Mouse (Mus musculus): ENCODE data around the gene Pear1. TPM values are rescaled to one million over a fixed set of nuclear protein-coding genes. Genes with fewer than 3 reads are reported as not detected.

Gene Pear1
- polyA plus RNA-seq, 1 experiment, result 19.8 TPM

DNA sequence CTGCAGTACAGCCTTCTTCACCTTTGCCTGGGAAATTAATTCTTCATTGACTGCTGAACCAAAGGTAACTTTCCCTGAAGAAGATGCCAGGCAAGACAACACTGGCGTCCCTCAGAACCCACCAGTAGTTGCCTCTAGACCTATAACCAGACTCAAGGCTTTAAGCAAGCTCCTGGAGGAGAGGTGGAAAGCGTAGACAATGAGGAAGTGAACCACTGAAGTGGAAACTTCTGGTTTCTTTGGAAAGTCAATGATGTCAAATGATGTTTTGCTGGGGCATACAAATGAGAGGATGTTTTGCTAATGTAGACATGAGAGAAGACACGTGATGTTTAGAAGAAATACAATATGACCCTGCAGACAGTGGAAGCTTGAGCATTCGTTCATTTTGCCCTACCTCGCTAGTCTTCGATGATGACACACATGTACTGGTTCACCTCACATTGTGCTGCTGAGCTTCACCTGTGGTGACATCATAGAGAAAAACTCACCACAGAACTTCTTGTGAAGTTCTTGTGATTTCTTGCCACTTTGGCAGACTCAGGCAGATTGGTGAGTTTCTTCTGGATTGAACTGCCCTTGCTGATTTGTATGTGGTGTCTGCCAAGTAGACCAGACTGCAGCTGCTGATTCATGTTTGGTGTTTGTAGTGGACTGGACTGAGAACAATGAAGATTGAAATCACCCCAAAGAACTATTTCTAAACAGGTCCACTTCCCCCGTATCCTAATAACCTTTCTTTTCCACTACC, 8.2 kb upstream of the Pear1 start:
- no peaks in the 10 kb centered on the region; the same call in 1 of the 2 replicates for H3K4me1 ChIP-seq (replicated peaks; ENCODE audit: control insufficient read depth, insufficient read depth, low read length)
- H3K4me3 ChIP-seq (ENCODE audit: control insufficient read depth, insufficient read depth, low read length), result no peak overlapping the region
- H3K36me3 ChIP-seq (ENCODE audit: control insufficient read depth, insufficient read depth, low read length), result no peaks in the 10 kb centered on the region
- WGBS, result 91% methylated on average over 7 of the region's 7 CpGs
- TF ChIP-seq POLR2A (IDR thresholded peaks at IDR 0.05; ENCODE audit: control insufficient read depth, extremely low read depth, insufficient read depth, low read length, poor library complexity) (no peak), CTCF (IDR thresholded peaks at IDR 0.05; ENCODE audit: borderline replicate concordance, control insufficient read depth, extremely low read depth, insufficient read depth, low read length, poor library complexity) (no peak)
- no peak for DNase-seq
- H3K27ac ChIP-seq (ENCODE audit: control insufficient read depth, insufficient read depth, low read length), result no peak overlapping the region
- no peaks in the 10 kb centered on the region for H3K27me3 ChIP-seq (ENCODE audit: control insufficient read depth, insufficient read depth, low read length)

DNA sequence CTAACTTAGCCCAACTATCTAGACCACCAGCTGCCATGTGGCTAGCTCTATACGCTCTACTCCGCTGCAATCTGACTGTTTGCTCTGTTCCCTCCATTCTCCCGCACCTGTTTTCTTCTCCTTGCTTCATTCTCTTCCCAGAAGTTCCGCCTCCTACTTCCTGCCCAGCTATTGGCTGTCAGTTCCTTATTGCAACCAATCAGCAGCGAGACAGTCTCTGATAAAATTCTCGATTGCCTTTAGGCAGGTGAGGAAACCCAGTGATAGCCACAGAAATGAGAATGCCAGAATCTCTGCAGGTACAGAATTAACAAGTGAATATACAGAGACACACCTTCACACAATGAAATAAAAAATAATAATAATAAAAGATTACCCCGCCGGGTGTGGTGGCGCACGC, 4.9 kb upstream of the Pear1 start:
- H3K4me3 ChIP-seq (ENCODE audit: control insufficient read depth, insufficient read depth, low read length), result no peak overlapping the region
- H3K27ac ChIP-seq (ENCODE audit: control insufficient read depth, insufficient read depth, low read length), result no peak overlapping the region
- TF ChIP-seq POLR2A (IDR thresholded peaks at IDR 0.05; ENCODE audit: control insufficient read depth, extremely low read depth, insufficient read depth, low read length, poor library complexity), result no peak
- no peak for TF ChIP-seq CTCF (IDR thresholded peaks at IDR 0.05; ENCODE audit: borderline replicate concordance, control insufficient read depth, extremely low read depth, insufficient read depth, low read length, poor library complexity)
- no peaks in the 10 kb centered on the region; the same call in 1 of the 2 replicates for H3K27me3 ChIP-seq (ENCODE audit: control insufficient read depth, insufficient read depth, low read length)
- H3K36me3 ChIP-seq (ENCODE audit: control insufficient read depth, insufficient read depth, low read length), result no peaks in the 10 kb centered on the region
- no peaks in the 10 kb centered on the region; the same call in 1 of the 2 replicates for H3K4me1 ChIP-seq (replicated peaks; ENCODE audit: control insufficient read depth, insufficient read depth, low read length)
- 53% methylated on average over 10 of the region's 10 CpGs for WGBS
- no peak for DNase-seq

- Histone ChIP-seq H3K4me3 (ENCODE audit: control insufficient read depth, insufficient read depth, low read length) (no peak overlapping the region), H3K4me1 (replicated peaks; ENCODE audit: control insufficient read depth, insufficient read depth, low read length) (no peaks in the 10 kb centered on the region; the same call in 1 of the 2 replicates), H3K36me3 (ENCODE audit: control insufficient read depth, insufficient read depth, low read length) (no peaks in the 10 kb centered on the region), H3K27ac (ENCODE audit: control insufficient read depth, insufficient read depth, low read length) (no peak overlapping the region), H3K27me3 (ENCODE audit: control insufficient read depth, insufficient read depth, low read length) (no peaks in the 10 kb centered on the region; the same call in 1 of the 2 replicates)
- no peak for TF ChIP-seq CTCF (IDR thresholded peaks at IDR 0.05; ENCODE audit: borderline replicate concordance, control insufficient read depth, extremely low read depth, insufficient read depth, low read length, poor library complexity)
- TF ChIP-seq POLR2A (IDR thresholded peaks at IDR 0.05; ENCODE audit: control insufficient read depth, extremely low read depth, insufficient read depth, low read length, poor library complexity), result no peak
- WGBS, result 13% methylated on average over 4 of the region's 4 CpGs
- DNase-seq, result no peak
These were observed 4.3 kb upstream of the Pear1 start for GRCm38 (mm10) chr3:87828435-87828834.

GRCm38 (mm10) chr3:87818226-87818625, 5.9 kb downstream of the Pear1 start:
- Histone ChIP-seq H3K4me1 (replicated peaks; ENCODE audit: control insufficient read depth, insufficient read depth, low read length) (no peaks in the 10 kb centered on the region; the same call in 1 of the 2 replicates), H3K27me3 (ENCODE audit: control insufficient read depth, insufficient read depth, low read length) (no peaks in the 10 kb centered on the region; the same call in 1 of the 2 replicates), H3K36me3 (ENCODE audit: control insufficient read depth, insufficient read depth, low read length) (no peaks in the 10 kb centered on the region), H3K27ac (ENCODE audit: control insufficient read depth, insufficient read depth, low read length) (no peak overlapping the region), H3K4me3 (ENCODE audit: control insufficient read depth, insufficient read depth, low read length) (no peak overlapping the region)
- TF ChIP-seq POLR2A (IDR thresholded peaks at IDR 0.05; ENCODE audit: control insufficient read depth, extremely low read depth, insufficient read depth, low read length, poor library complexity) (no peak), CTCF (IDR thresholded peaks at IDR 0.05; ENCODE audit: borderline replicate concordance, control insufficient read depth, extremely low read depth, insufficient read depth, low read length, poor library complexity) (no peak)
- WGBS, result 87% methylated on average over 12 of the region's 12 CpGs
- no peak for DNase-seq

GRCm38 (mm10) chr3:87816646-87817093, 7.4 kb downstream of the Pear1 start:
- H3K4me3 ChIP-seq (ENCODE audit: control insufficient read depth, insufficient read depth, low read length), result no peak overlapping the region
- H3K36me3 ChIP-seq (ENCODE audit: control insufficient read depth, insufficient read depth, low read length), result no peaks in the 10 kb centered on the region
- H3K27me3 ChIP-seq (ENCODE audit: control insufficient read depth, insufficient read depth, low read length), result no peaks in the 10 kb centered on the region; the same call in 1 of the 2 replicates
- TF ChIP-seq POLR2A (IDR thresholded peaks at IDR 0.05; ENCODE audit: control insufficient read depth, extremely low read depth, insufficient read depth, low read length, poor library complexity) (no peak), CTCF (IDR thresholded peaks at IDR 0.05; ENCODE audit: borderline replicate concordance, control insufficient read depth, extremely low read depth, insufficient read depth, low read length, poor library complexity) (peak; percentile 67; the same call in 1 of the 2 replicates)
- H3K4me1 ChIP-seq (replicated peaks; ENCODE audit: control insufficient read depth, insufficient read depth, low read length), result no peaks in the 10 kb centered on the region; the same call in 1 of the 2 replicates
- H3K27ac ChIP-seq (ENCODE audit: control insufficient read depth, insufficient read depth, low read length), result no peak overlapping the region
- 3% methylated on average over 12 of the region's 12 CpGs for WGBS
- DNase-seq, result peak; percentile 75

GRCm38 (mm10) chr3:87816166-87816565, 7.9 kb downstream of the Pear1 start:
- no peaks in the 10 kb centered on the region; the same call in 1 of the 2 replicates for H3K4me1 ChIP-seq (replicated peaks; ENCODE audit: control insufficient read depth, insufficient read depth, low read length)
- H3K27ac ChIP-seq (ENCODE audit: control insufficient read depth, insufficient read depth, low read length), result no peak overlapping the region
- no peaks in the 10 kb centered on the region; the same call in 1 of the 2 replicates for H3K27me3 ChIP-seq (ENCODE audit: control insufficient read depth, insufficient read depth, low read length)
- no peak overlapping the region for H3K4me3 ChIP-seq (ENCODE audit: control insufficient read depth, insufficient read depth, low read length)
- no peak for DNase-seq
- no peak for TF ChIP-seq CTCF (IDR thresholded peaks at IDR 0.05; ENCODE audit: borderline replicate concordance, control insufficient read depth, extremely low read depth, insufficient read depth, low read length, poor library complexity)
- no peak for TF ChIP-seq POLR2A (IDR thresholded peaks at IDR 0.05; ENCODE audit: control insufficient read depth, extremely low read depth, insufficient read depth, low read length, poor library complexity)
- H3K36me3 ChIP-seq (ENCODE audit: control insufficient read depth, insufficient read depth, low read length), result no peaks in the 10 kb centered on the region
- 76% methylated on average over 6 of the region's 6 CpGs for WGBS

Measured in thymus, adult 2 months (tissue).